Mouse (Mus musculus) neutrophil, adult 65 days (primary cell): ENCODE data around the gene Cdk2ap2. TPM values are rescaled to one million over a fixed set of nuclear protein-coding genes. Genes with fewer than 3 reads are reported as not detected.

ENCODE experiments used
- total RNA-seq: library from RNA; stranded (reverse); gene quantifications from 2 replicates; pipeline ENCODE4 v1.2.4, GENCODE M21; 2023

The Cdk2ap2 gene
- 295 and 307 TPM in 2 replicates for total RNA-seq

GRCm38 (mm10) chr19:4096642-4097440 lies at the start of gene Cdk2ap2:
Cdk2ap2 (plus strand) TSS chr19:4097182.

GRCm38 (mm10) chr19:4059069-4059740 lies 37.8 kb upstream of the Cdk2ap2 start, which contains the start of gene Gstp3:
Gstp3 (minus strand) TSS chr19:4059569.

GRCm38 (mm10) chr19:4081394-4081793 lies 15.6 kb upstream of the Cdk2ap2 start, which contains the start of gene Cabp2:
Cabp2 (plus strand) TSS chr19:4081578.

GRCm38 (mm10) chr19:4099837-4100717 lies 3.1 kb downstream of the Cdk2ap2 start, which contains the start of gene Pitpnm1:
Pitpnm1 (plus strand) TSS chr19:4099998.

GRCm38 (mm10) chr19:4125741-4126696 lies 29.0 kb downstream of the Cdk2ap2 start, which contains the start of gene Aip:
Aip (minus strand) TSS chr19:4125858.

GRCm38 (mm10) chr19:4139446-4139845 lies 42.5 kb downstream of the Cdk2ap2 start, which contains the start of gene Gpr152:
Gpr152 (plus strand) TSS chr19:4139787.

GRCm38 (mm10) chr19:4143759-4144268 lies 46.8 kb downstream of the Cdk2ap2 start, which contains the start of gene Cabp4:
Cabp4 (minus strand) TSS chr19:4144033.

GRCm38 (mm10) chr19:4148491-4148806 lies 51.5 kb downstream of the Cdk2ap2 start, which contains the start of gene Coro1b:
Coro1b (plus strand) TSS chr19:4148619.

Other genes starting within 250 kb of the Cdk2ap2 start
- gene Chka, start 245.4 kb upstream of the Cdk2ap2 start, total RNA-seq, result 104 and 157 TPM in 2 replicates
- 235 and 315 TPM in 2 replicates for gene Tcirg1, start 190.0 kb upstream of the Cdk2ap2 start, total RNA-seq
- gene Ndufs8, start 184.4 kb upstream of the Cdk2ap2 start, total RNA-seq, result 44.6 and 47.3 TPM in 2 replicates
- gene Aldh3b1, start 167.4 kb upstream of the Cdk2ap2 start, total RNA-seq, result 138 and 146 TPM in 2 replicates
- gene Unc93b1, start 162.0 kb upstream of the Cdk2ap2 start, total RNA-seq, result 222 and 238 TPM in 2 replicates
- 12.3 and 13.0 TPM in 2 replicates for gene Aldh3b3, start 138.5 kb upstream of the Cdk2ap2 start, total RNA-seq
- 14.1 and 14.2 TPM in 2 replicates for gene Aldh3b2, start 124.9 kb upstream of the Cdk2ap2 start, total RNA-seq
- gene Acy3, start 110.6 kb upstream of the Cdk2ap2 start, total RNA-seq, result 0.41 and 0.82 TPM in 2 replicates
- gene Tbx10, start 104.4 kb upstream of the Cdk2ap2 start, total RNA-seq, result not detected in 2 replicates
- 4.5 and 5.4 TPM in 2 replicates for gene Nudt8, start 96.6 kb upstream of the Cdk2ap2 start, total RNA-seq
- gene Gm49405, start 96.6 kb upstream of the Cdk2ap2 start, total RNA-seq, result 0.59 and 0.79 TPM in 2 replicates
- 0.88 and 1.4 TPM in 2 replicates for gene Doc2g, start 93.9 kb upstream of the Cdk2ap2 start, total RNA-seq
- 40.2 and 72.5 TPM in 2 replicates for gene Ndufv1, start 84.4 kb upstream of the Cdk2ap2 start, total RNA-seq
- 38.4 and 47.3 TPM in 2 replicates for gene Gstp1, start 59.2 kb upstream of the Cdk2ap2 start, total RNA-seq
- 12.5 and 18.8 TPM in 2 replicates for gene Gstp2, start 51.2 kb upstream of the Cdk2ap2 start, total RNA-seq
- 4.0 and 6.2 TPM in 2 replicates for gene Gstp3, start 37.6 kb upstream of the Cdk2ap2 start, total RNA-seq
- gene Cabp2, start 15.6 kb upstream of the Cdk2ap2 start, total RNA-seq, result not detected in 2 replicates
- gene Pitpnm1, start 2.8 kb downstream of the Cdk2ap2 start, total RNA-seq, result 207 and 345 TPM in 2 replicates
- 85.4 and 90.4 TPM in 2 replicates for gene Aip, start 28.7 kb downstream of the Cdk2ap2 start, total RNA-seq
- gene Gpr152, start 42.6 kb downstream of the Cdk2ap2 start, total RNA-seq, result 0.09 and 0.13 TPM in 2 replicates
- 0.27 TPM in 1 of 2 replicates, not detected in the other for gene Cabp4, start 46.9 kb downstream of the Cdk2ap2 start, total RNA-seq
- 170 and 186 TPM in 2 replicates for gene Coro1b, start 51.4 kb downstream of the Cdk2ap2 start, total RNA-seq
- 6.2 and 13.3 TPM in 2 replicates for gene Ptprcap, start 56.4 kb downstream of the Cdk2ap2 start, total RNA-seq
- 34.6 and 55.9 TPM in 2 replicates for gene Rps6kb2, start 66.2 kb downstream of the Cdk2ap2 start, total RNA-seq
- 38.1 and 50.5 TPM in 2 replicates for gene Carns1, start 78.3 kb downstream of the Cdk2ap2 start, total RNA-seq
- 151 and 157 TPM in 2 replicates for gene Tbc1d10c, start 94.1 kb downstream of the Cdk2ap2 start, total RNA-seq
- 354 and 408 TPM in 2 replicates for gene Ppp1ca, start 94.9 kb downstream of the Cdk2ap2 start, total RNA-seq
- gene Rad9a, start 104.5 kb downstream of the Cdk2ap2 start, total RNA-seq, result 21.5 and 29.4 TPM in 2 replicates
- gene Clcf1, start 117.1 kb downstream of the Cdk2ap2 start, total RNA-seq, result 3.7 and 5.2 TPM in 2 replicates
- gene AC109138.7, start 117.2 kb downstream of the Cdk2ap2 start, total RNA-seq, result not detected in 2 replicates
- 48.2 and 61.9 TPM in 2 replicates for gene Pold4, start 134.7 kb downstream of the Cdk2ap2 start, total RNA-seq
- 27.9 and 44.6 TPM in 2 replicates for gene Ssh3, start 172.0 kb downstream of the Cdk2ap2 start, total RNA-seq
- 43.5 and 55.6 TPM in 2 replicates for gene Ankrd13d, start 186.0 kb downstream of the Cdk2ap2 start, total RNA-seq
- gene Grk2, start 209.0 kb downstream of the Cdk2ap2 start, total RNA-seq, result 421 and 572 TPM in 2 replicates